Mouse (Mus musculus) left cerebral cortex, postnatal 4 days (tissue): ENCODE data around the gene Zfand2a. TPM values are rescaled to one million over a fixed set of nuclear protein-coding genes. Genes with fewer than 3 reads are reported as not detected.

ENCODE experiments used
- DNase-seq: peaks from one replicate; pipeline ENCODE4 v3.0.0-alpha.2; 2022
- intact Hi-C: fragments of 180-260 bp; cut with DNase I; formaldehyde crosslinking; loops from one replicate; pipeline ENCODE4 v1.15.1; 2025
- total RNA-seq, 2 experiments: library from RNA; stranded (reverse); gene quantifications; 2 replicates each; pipeline ENCODE4 v1.2.3; 2021

Gene Zfand2a
- total RNA-seq, 2 experiments from 2014 or later = 58.7 to 60.3 TPM

GRCm38 (mm10) chr5:139432747-139433508 is 51.4 kb downstream of the Zfand2a start:
- no peak for DNase-seq
- intact Hi-C loops = no loop called here

GRCm38 (mm10) chr5:139432333-139432732 is 52.0 kb downstream of the Zfand2a start:
- no peak for DNase-seq
- intact Hi-C loops = no loop called here

GRCm38 (mm10) chr5:139429818-139430341 is 54.5 kb downstream of the Zfand2a start:
- DNase-seq = peak; percentile 3
- intact Hi-C loops = no loop called here

GRCm38 (mm10) chr5:139427989-139428388 is 56.4 kb downstream of the Zfand2a start:
- intact Hi-C loops = no loop called here
- peak; percentile 74 for DNase-seq

GRCm38 (mm10) chr5:139427001-139427400 is 57.3 kb downstream of the Zfand2a start:
- no peak for DNase-seq

GRCm38 (mm10) chr5:139425198-139425597 is 59.2 kb downstream of the Zfand2a start:
- no peak for DNase-seq
- intact Hi-C loops = no loop called here

More at GRCm38 (mm10) chr5:139427001-139427400, 57.3 kb downstream of the Zfand2a start:
- intact Hi-C loops = no loop called here

GRCm38 (mm10) chr5:139423026-139423865 is 61.1 kb downstream of the Zfand2a start, which contains the start of gene Gper1:
Gene Gper1 (plus strand): TSS chr5:139423151.
- intact Hi-C loops = no loop called here
- DNase-seq = peak; percentile 90

Other genes starting within 250 kb of the Zfand2a start
- gene Get4, start 232.2 kb downstream of the Zfand2a start, total RNA-seq = 10 to 100 TPM; 54.8 to 59.8 TPM
- 100 to 1,000 TPM; 219 to 247 TPM for gene Adap1, start 158.9 kb downstream of the Zfand2a start, total RNA-seq
- gene Cox19, start 133.1 kb downstream of the Zfand2a start, total RNA-seq = 10 to 100 TPM; 87.8 to 89.3 TPM
- not detected for gene Cyp2w1, start 131.9 kb downstream of the Zfand2a start, total RNA-seq
- gene Gpr146, start 106.9 kb downstream of the Zfand2a start, total RNA-seq = 1 to 10 TPM; 2.2 to 2.5 TPM
- gene C130050O18Rik, start 79.3 kb downstream of the Zfand2a start, total RNA-seq = not detected
- gene Gper1, start 61.4 kb downstream of the Zfand2a start, total RNA-seq = 1 to 10 TPM; 3.0 to 3.2 TPM
- gene 3110082I17Rik, start 24.0 kb downstream of the Zfand2a start, total RNA-seq = 10 to 100 TPM; 18.0 to 19.2 TPM
- gene Uncx, start 58.9 kb upstream of the Zfand2a start, total RNA-seq = under 1 TPM in 1 of 2 experiments, not detected in 1; 0.64 TPM